19 mouse cellular contexts compared by ENCODE assay signal in the genomic region with DNA sequence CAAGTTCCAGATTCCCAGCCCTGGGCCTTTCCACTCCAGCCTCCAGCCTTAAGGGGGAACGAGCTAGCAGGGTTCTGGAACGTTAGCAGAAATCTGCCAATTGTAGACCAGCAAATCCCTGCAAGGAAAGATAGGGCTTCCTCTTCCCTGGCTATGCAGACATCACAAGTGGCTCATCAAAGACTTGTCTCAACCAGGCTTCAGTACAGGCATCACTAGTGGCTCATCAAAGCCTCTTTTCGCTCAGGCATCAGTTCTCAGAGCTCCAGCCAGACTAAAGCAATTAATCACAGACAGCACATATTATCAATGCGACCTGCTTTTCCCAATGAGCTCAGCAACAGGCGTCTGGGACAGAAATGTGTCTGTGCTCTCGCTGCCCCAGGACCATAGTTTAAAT. TPM values are rescaled to one million over a fixed set of nuclear protein-coding genes. Genes with fewer than 3 reads are reported as not detected.
"Had no signal": no experiment of that assay in that cellular context is flagged by ENCODE, and none has a peak within 500 bp of the region (broad histone marks: within the 10 kb centered on the region; RNA-seq: fewer than 3 reads in every experiment).

No protein-coding gene starts in this region.

- H3K36me3 ChIP-seq: midbrain, embryonic 10.5 days; midbrain, embryonic 12.5 days; neural tube, embryonic 13.5 days; neural tube, embryonic 15.5 days had no signal

- H3K4me2 ChIP-seq: lung, embryonic 14.5 days; midbrain, embryonic 12.5 days; neural tube, embryonic 13.5 days; neural tube, embryonic 15.5 days had no signal

- DNase-seq: lung, adult 18-20 months; lung, embryonic 14.5 days; lung, postnatal 10 days; lung, postnatal 4 days; midbrain, embryonic 14.5 days; retina, postnatal 1 day; right cerebral cortex, adult 18-20 months; right cerebral cortex, postnatal 25 days; right cerebral cortex, postnatal 4 days; spleen, adult 18-20 months; thymus, adult 18-20 months; thymus, postnatal 14 days; thymus, postnatal 4 days had no signal

- H3K9ac ChIP-seq: lung, embryonic 14.5 days; midbrain, embryonic 12.5 days; neural tube, embryonic 15.5 days had no signal

- H3K9me3 ChIP-seq: neural tube, embryonic 13.5 days had no signal

- H3K27me3 ChIP-seq: neural tube, embryonic 13.5 days had no signal

- ATAC-seq: midbrain, embryonic 16.5 days had no signal

- H3K27ac ChIP-seq: midbrain, embryonic 12.5 days; neural tube, embryonic 13.5 days; neural tube, embryonic 15.5 days had no signal

- H3K4me3 ChIP-seq: midbrain, embryonic 10.5 days; midbrain, embryonic 12.5 days; myocyte; neural tube, embryonic 13.5 days; neural tube, embryonic 15.5 days had no signal

RNA-seq across cellular contexts. Expression of a gene that starts 38.4 kb away (rescaled TPM):
- polyA plus RNA-seq: myocyte had no signal
